Mouse (Mus musculus) right cerebral cortex, postnatal 36 days (tissue): Measurements from ENCODE around the gene Slc29a4.

Experiments used
- DNase-seq, 2 experiments: peaks; one replicate each; pipeline ENCODE4 v3.0.0; 2022; ENCODE audit warnings: low spot score in 2 of 2, mixed read lengths in 1 of 2

Slc29a4 gene

GRCm38 (mm10) chr5:142692248-142692647 is at the start of gene Slc29a4:
Slc29a4 (plus strand) TSS chr5:142692512.
- DNase-seq: peak; percentile 73 to 78

GRCm38 (mm10) chr5:142648162-142648561 is 44.1 kb upstream of the Slc29a4 start:
- no peak for DNase-seq

- DNase-seq: no peak
Measured at GRCm38 (mm10) chr5:142649460-142650050, 42.8 kb upstream of the Slc29a4 start.

- no peak for DNase-seq
Measured at GRCm38 (mm10) chr5:142650390-142650789, 41.9 kb upstream of the Slc29a4 start.

- no peak for DNase-seq
Measured at GRCm38 (mm10) chr5:142650794-142651497, 41.4 kb upstream of the Slc29a4 start.

- no peak for DNase-seq
Measured at GRCm38 (mm10) chr5:142652266-142652665, 40.0 kb upstream of the Slc29a4 start.

GRCm38 (mm10) chr5:142660656-142661434 is 31.5 kb upstream of the Slc29a4 start:
- no peak for DNase-seq

- no peak for DNase-seq
Measured at GRCm38 (mm10) chr5:142667921-142668320, 24.4 kb upstream of the Slc29a4 start.

- DNase-seq: no peak
Measured at GRCm38 (mm10) chr5:142668556-142669263, 23.6 kb upstream of the Slc29a4 start.

- peak in 1 of 2 experiments; percentile 48 for DNase-seq
Measured at GRCm38 (mm10) chr5:142669726-142670125, 22.6 kb upstream of the Slc29a4 start.

- DNase-seq: no peak
Measured at GRCm38 (mm10) chr5:142673082-142673481, 19.2 kb upstream of the Slc29a4 start.

GRCm38 (mm10) chr5:142678141-142678571 is 14.2 kb upstream of the Slc29a4 start:
- no peak for DNase-seq

- no peak for DNase-seq
Measured at GRCm38 (mm10) chr5:142679065-142679464, 13.2 kb upstream of the Slc29a4 start.

GRCm38 (mm10) chr5:142681911-142682310 is 10.4 kb upstream of the Slc29a4 start:
- no peak for DNase-seq

GRCm38 (mm10) chr5:142682529-142682928 is 9.8 kb upstream of the Slc29a4 start:
- no peak for DNase-seq

GRCm38 (mm10) chr5:142688866-142689265 is 3.4 kb upstream of the Slc29a4 start:
- no peak for DNase-seq

- no peak for DNase-seq
Measured at GRCm38 (mm10) chr5:142690343-142690742, 2.0 kb upstream of the Slc29a4 start.

GRCm38 (mm10) chr5:142692971-142693737 is 842 bp downstream of the Slc29a4 start:
- DNase-seq: no peak

- no peak for DNase-seq
Measured at GRCm38 (mm10) chr5:142693738-142694430, 1.6 kb downstream of the Slc29a4 start.

GRCm38 (mm10) chr5:142694627-142695340 is 2.5 kb downstream of the Slc29a4 start:
- no peak for DNase-seq
